Mouse (Mus musculus) ovary, adult 18-20 months (tissue): ENCODE results near the gene Apln.
A peak's percentile ranks its signal among the peaks of the same experiment; 100 is the strongest.

Experiments
- DNase-seq: peaks from one replicate; pipeline ENCODE4 v3.0.0; 2022; ENCODE audit warnings: low spot score, mixed read lengths

Gene Apln

DNA sequence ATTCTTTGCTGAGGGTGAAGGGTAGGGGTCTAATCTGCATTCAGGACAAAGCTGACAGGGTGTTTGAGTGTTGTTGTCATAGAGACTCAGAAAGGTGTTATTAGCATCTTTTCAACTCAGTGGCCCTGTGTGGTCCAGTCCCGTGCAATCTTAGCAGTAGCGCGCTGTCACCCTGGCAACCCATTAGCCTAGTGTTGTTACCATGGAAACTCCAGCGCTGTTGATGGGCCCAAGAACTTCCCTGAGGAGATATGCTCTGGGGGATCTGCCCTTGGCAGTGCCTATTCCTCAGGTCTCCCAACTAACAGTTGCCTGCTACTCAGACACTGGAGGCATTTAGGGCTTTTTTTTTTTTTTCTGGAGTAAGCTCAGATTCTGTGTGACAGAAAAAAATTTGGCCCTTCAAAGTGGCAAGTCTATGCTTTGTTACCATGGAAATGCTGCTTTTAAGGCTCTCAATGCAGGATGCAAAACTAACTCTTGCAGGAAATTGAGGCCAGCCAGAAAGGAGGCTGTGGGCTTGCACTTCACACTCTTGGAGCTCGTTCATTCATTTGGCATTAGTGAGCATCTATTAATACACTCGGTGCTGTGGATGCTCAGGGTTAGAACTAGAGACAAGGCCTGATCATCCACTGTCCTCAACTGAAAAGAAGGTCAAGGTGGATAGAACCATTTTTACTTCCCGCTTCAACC lies 17.6 kb downstream of the Apln start:
- no peak for DNase-seq

DNA sequence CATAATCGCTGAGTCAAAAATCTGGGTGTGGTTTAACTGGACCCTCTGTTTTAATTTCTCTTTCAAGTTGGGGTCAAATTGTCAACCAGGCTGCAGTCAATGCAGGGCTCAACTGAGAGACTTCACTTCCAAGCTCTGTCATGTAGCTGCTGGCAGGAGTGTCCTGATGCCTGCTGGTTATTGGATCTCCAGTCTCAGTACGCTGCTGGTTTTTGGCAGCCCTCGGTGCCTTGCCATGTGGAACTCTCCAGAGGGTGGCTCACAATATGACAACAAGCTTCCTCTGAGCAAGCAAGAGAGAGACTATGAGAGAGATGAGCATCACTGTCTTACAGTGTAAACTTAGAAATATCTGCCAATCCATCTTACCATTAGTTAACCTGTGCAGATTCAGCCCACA lies 23.0 kb downstream of the Apln start:
- no peak for DNase-seq

DNA sequence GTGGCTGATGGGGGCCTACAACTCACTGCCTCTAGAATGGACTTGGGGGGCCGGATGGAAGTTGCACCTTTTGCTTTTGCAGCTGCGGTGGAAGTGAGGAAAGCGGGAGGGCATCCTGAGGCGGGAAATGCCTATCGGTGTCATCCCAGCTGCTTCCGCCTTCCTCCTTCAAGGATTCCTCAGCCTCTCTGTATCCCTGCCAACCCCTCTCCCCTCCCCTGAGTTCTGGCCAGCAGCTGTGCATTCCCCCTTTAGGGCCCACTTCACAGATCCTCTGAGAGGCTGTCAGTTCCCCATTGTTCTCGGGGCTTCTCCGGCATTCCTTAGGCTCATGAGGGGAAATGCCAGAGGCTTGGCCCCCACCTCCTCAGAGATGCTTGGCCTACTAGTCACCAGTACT lies 28.6 kb downstream of the Apln start:
- no peak for DNase-seq

- DNase-seq, result no peak
Observed at GRCm38 (mm10) chrX:48004786-48005185, 29.9 kb downstream of the Apln start.

DNA sequence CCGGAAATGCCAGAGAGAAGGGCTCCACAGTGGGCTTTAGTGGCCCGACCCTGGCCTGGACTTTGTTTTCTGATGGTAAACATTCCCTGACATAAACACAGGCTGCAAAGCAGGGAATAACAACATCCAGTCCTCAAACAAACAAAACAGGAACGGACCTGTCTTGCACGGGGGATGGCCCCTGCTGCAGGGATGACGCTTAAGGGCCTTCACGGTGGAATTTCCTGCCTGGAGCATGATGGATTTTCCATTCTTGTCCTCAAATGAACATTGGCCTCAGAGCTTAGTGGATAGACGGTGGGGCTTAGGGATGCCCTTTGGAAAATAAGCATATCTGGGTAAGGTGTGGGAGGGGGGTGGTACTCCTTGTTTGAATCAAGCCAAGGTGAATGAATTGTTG lies 33.5 kb downstream of the Apln start:
- DNase-seq, result no peak

- DNase-seq, result no peak
Observed at GRCm38 (mm10) chrX:47998412-47998811, 36.2 kb downstream of the Apln start.

DNA sequence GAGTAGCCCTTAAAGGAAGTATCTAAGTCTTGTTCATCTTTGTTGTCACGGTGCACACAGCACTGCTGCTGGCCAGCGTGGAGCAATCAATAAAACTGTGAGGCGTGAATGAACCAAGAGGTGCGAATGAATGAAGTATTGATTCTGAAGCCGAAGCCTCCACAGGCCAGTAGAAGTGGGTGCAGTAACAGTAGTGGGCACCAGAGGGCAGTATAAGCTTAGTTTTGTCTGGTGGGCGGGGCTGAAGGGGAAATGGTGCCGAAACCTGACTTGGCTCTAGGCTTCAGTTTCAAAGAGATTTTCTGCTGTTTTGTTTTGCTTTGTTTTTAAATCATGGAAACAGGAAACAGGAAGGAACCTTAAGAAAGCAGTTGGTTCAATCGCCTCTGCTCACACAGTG lies 42.0 kb downstream of the Apln start:
- DNase-seq, result peak; percentile 9

DNA sequence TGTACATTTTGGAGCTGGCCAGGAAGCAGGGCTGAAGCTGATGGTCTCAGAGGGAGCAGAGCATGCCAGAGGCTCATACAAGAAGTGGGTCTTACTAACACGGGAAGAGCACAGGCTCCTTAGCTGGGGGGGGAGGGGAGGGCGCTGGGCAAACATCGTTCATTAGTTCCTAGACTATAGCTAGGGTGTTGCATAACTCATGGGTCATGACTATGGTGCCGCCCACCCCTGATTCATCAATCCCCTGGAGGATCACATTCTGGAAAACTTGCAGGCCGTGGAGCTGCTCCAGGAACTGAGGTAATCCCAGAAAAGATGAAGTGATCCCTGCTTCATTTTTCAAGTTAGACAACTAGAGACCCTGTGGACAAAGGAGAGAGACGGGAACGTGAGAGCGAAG lies 46.6 kb downstream of the Apln start:
- no peak for DNase-seq

DNA sequence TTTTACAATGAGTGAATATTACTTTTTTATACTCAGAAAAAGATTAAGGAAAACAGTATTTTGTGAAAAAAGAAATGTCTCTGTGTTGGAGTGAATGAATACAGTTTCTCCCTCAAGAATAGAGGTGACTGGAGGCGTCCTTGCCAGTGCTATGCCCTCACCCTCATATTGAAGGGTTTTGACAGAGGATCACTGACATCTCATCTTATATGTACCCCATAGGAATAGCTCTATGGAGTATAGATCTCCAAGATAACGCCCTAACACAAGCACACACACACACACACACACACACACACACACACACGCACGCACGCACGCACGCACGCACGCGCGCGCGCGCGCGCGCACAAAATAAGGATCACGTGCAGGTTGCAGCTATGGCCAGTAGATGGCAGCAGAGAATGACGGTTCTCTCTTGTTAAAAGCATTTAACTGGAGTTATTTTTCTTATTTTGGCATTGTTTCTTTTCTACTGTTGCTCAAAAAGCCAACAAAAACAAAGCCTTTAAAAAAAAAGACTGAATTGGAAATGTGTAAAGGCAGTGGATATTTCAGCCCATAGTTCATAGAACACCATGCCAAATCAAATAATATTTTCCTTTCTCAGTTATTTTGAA lies 49.5 kb downstream of the Apln start:
- DNase-seq, result no peak

- no peak for DNase-seq
Observed at GRCm38 (mm10) chrX:47977078-47977477, 57.6 kb downstream of the Apln start.

DNA sequence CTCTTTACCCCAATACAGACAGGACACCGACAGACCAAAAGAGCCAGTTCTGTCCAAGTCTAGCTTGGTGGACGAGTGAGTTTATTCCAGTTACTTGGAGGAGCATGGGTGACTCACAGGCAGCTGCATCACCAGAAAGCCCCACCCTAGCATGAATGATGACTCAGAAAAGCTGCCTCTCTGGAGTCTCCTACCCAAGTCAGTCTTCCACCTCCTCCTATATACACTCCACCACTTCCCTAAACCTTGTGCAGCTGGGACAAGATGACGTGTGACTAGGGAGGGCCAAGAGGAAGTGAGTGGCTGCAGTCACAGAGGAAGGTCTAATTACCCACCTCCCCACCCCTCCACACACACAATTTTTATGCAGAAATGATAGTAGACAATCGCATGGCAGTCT lies 58.1 kb downstream of the Apln start:
- DNase-seq, result peak; percentile 5
